Mouse (Mus musculus) MEL (cell line): ENCODE measurements around the gene Kel. TPM values are rescaled to one million over a fixed set of nuclear protein-coding genes. Genes with fewer than 3 reads are reported as not detected.

Source experiments
- DNase-seq: peaks from one replicate; pipeline ENCODE4 v3.0.0; 2011; ENCODE audit warnings: low read depth, low spot score
- H3K27ac ChIP-seq: 2 replicates; pipeline ENCODE4 v1.5.1; 2012; ENCODE audit warnings: low read depth, mild to moderate bottlenecking, control low read depth, low read length, moderate library complexity; ENCODE audit not compliant: control insufficient read depth
- H3K27me3 ChIP-seq, 2 experiments: fragments of 150-350 bp in 1 of 2; sonication (generic) in 1 of 2; 2 replicates each; pipeline ENCODE4 v1.6.1; 2012; ENCODE audit warnings: low read length in 2 of 2, mild to moderate bottlenecking in 2 of 2, improper control_type of control experiment in 1 of 2, moderate library complexity in 1 of 2; ENCODE audit not compliant: insufficient read depth in 2 of 2, control insufficient read depth in 1 of 2
- H3K36me3 ChIP-seq, 2 experiments: 2 replicates each; pipeline ENCODE4 v1.6.1; 2012 to 2014; ENCODE audit warnings: low read length in 2 of 2, improper control_type of control experiment in 1 of 2, inconsistent platforms in 1 of 2, mild to moderate bottlenecking in 1 of 2; ENCODE audit not compliant: insufficient read depth in 2 of 2, control insufficient read depth in 1 of 2
- H3K4me1 ChIP-seq, 2 experiments: fragments of 150-350 bp in 1 of 2; sonication (generic) in 1 of 2; 2 replicates each; pipeline ENCODE4 v1.6.1; 2012; ENCODE audit warnings: low read length in 2 of 2, improper control_type of control experiment in 1 of 2, mild to moderate bottlenecking in 1 of 2; ENCODE audit not compliant: insufficient read depth in 2 of 2, control insufficient read depth in 1 of 2
- H3K4me3 ChIP-seq, 2 experiments: fragments of 150-350 bp in 1 of 2; sonication (generic) in 1 of 2; 2 replicates each; pipeline ENCODE4 v1.5.1; 2012; ENCODE audit warnings: low read depth in 2 of 2, low read length in 2 of 2, mild to moderate bottlenecking in 2 of 2, moderate library complexity in 2 of 2, control low read depth in 1 of 2, improper control_type of control experiment in 1 of 2; ENCODE audit not compliant: control insufficient read depth in 1 of 2, insufficient read depth in 1 of 2
- H3K79me2 ChIP-seq: 2 replicates; pipeline ENCODE4 v1.6.1; 2012; ENCODE audit warnings: mild to moderate bottlenecking, low read length, moderate library complexity; ENCODE audit not compliant: control insufficient read depth, poor library complexity, insufficient read depth
- H3K9ac ChIP-seq: 2 replicates; pipeline ENCODE4 v1.6.1; 2012; ENCODE audit warnings: low read depth, mild to moderate bottlenecking, control low read depth, low read length, moderate library complexity; ENCODE audit not compliant: control insufficient read depth, poor library complexity, severe bottlenecking
- H3K9me3 ChIP-seq: fragments of 150-350 bp; sonication (generic); replicated peaks from 2 replicates; pipeline ENCODE4 v1.6.1; 2012; ENCODE audit warnings: mild to moderate bottlenecking, low read length, improper control_type of control experiment, moderate library complexity; ENCODE audit not compliant: insufficient read depth
- ETS1 ChIP-seq: IDR thresholded peaks from 2 replicates; pipeline ENCODE4 v1.6.1; 2012; ENCODE audit warnings: low read depth, mild to moderate bottlenecking, inconsistent platforms, low read length, improper control_type of control experiment, moderate library complexity
- JUND ChIP-seq: IDR thresholded peaks from 2 replicates; pipeline ENCODE4 v1.6.1; 2011; ENCODE audit warnings: low read depth, mild to moderate bottlenecking, improper control_type of control experiment, low read length
- MAX ChIP-seq: IDR thresholded peaks from 2 replicates; pipeline ENCODE4 v1.6.1; 2011; ENCODE audit warnings: low read length, improper control_type of control experiment
- MEF2A ChIP-seq: IDR thresholded peaks from 2 replicates; pipeline ENCODE4 v1.6.1; 2014; ENCODE audit warnings: low read depth, mild to moderate bottlenecking, inconsistent platforms, low read length, improper control_type of control experiment; ENCODE audit not compliant: poor library complexity, insufficient replicate concordance, severe bottlenecking; ENCODE audit errors: extremely low read depth
- MXI1 ChIP-seq: IDR thresholded peaks from 2 replicates; pipeline ENCODE4 v1.6.1; 2011; ENCODE audit warnings: mild to moderate bottlenecking, low read depth, low read length, improper control_type of control experiment
- NELFE ChIP-seq: IDR thresholded peaks from 2 replicates; pipeline ENCODE4 v1.6.1; 2011; ENCODE audit warnings: low read depth, low read length, improper control_type of control experiment
- NRF1 ChIP-seq: IDR thresholded peaks from 2 replicates; pipeline ENCODE4 v1.6.1; 2014; ENCODE audit warnings: low read depth, mild to moderate bottlenecking, inconsistent platforms, low read length, improper control_type of control experiment, moderate library complexity; ENCODE audit not compliant: poor library complexity, insufficient read depth, severe bottlenecking
- RAD21 ChIP-seq: IDR thresholded peaks from 2 replicates; pipeline ENCODE4 v1.6.1; 2011; ENCODE audit warnings: mild to moderate bottlenecking, low read depth, low read length, improper control_type of control experiment
- USF2 ChIP-seq, 2 experiments: IDR thresholded peaks; 2 replicates each; pipeline ENCODE4 v1.6.1; 2011 to 2012; ENCODE audit warnings: improper control_type of control experiment in 2 of 2, low read length in 2 of 2, borderline replicate concordance in 1 of 2, inconsistent platforms in 1 of 2, low read depth in 1 of 2, mild to moderate bottlenecking in 1 of 2; ENCODE audit not compliant: insufficient read depth in 1 of 2
- polyA plus RNA-seq, 2 experiments: library from polyadenylated mRNA; stranded (reverse) in 1 of 2; unstranded in 1 of 2; fragments of >175 nt in 1 of 2; fragments of >200 nt in 1 of 2; gene quantifications; 2 replicates each; pipeline versions ENCODE4 v1.2.1 to v1.2.4; 2012; ENCODE audit warnings: low replicate concordance in 2 of 2, low read depth in 1 of 2; ENCODE audit not compliant: insufficient read length in 2 of 2, insufficient read depth in 1 of 2, missing spikeins in 1 of 2
- total RNA-seq: library from RNA; depleted of rRNA; stranded (reverse); fragments of 300-350 nt; gene quantifications from 2 replicates; pipeline ENCODE4 v1.2.3, GENCODE M21; 2012; rRNA removed

Gene Kel
- total and polyA plus RNA-seq, 3 experiments: 31.0 to 79.6 TPM; not detected in 1

DNA sequence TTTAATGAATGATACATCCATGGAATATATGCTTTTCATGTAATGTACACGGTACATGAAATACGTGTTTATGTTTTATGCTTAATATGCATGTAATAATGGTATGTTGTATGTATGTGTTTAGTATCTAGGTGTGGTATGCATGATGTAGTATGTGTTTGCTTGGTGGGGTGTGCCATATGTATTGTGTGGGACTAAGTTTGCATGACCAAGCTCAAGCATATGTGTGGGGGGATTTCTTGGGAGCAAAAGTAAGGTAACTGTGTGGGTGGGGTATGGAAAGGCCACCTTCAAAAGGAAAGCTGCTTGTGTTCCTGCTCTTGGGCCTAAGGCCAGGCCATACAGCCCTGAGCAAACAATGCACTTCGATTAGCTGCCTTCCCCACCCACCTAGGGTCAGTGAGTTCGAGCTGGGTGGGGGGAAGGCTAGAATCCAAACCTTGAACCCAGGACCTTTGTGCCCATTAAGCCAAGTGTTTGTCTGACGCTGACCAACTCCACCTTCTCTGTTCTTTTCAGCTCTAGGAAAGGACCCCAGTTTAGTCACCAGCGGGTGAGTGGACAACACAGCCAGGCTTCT lies 66.1 kb downstream of the Kel start:
- H3K36me3 ChIP-seq: no peaks in the 10 kb centered on the region
- H3K9ac ChIP-seq: no peak overlapping the region
- no peaks in the 10 kb centered on the region for H3K4me1 ChIP-seq
- no peaks in the 10 kb centered on the region; a peak in 1 of 4 replicates for H3K27me3 ChIP-seq
- no peaks in the 10 kb centered on the region for H3K79me2 ChIP-seq
- H3K27ac ChIP-seq: no peak overlapping the region
- no peak overlapping the region for H3K4me3 ChIP-seq
- TF ChIP-seq MEF2A: no peak
- no peak for TF ChIP-seq ETS1
- TF ChIP-seq NELFE: no peak
- TF ChIP-seq MAX: no peak
- DNase-seq: no peak
- H3K9me3 ChIP-seq: no peaks in the 10 kb centered on the region

DNA sequence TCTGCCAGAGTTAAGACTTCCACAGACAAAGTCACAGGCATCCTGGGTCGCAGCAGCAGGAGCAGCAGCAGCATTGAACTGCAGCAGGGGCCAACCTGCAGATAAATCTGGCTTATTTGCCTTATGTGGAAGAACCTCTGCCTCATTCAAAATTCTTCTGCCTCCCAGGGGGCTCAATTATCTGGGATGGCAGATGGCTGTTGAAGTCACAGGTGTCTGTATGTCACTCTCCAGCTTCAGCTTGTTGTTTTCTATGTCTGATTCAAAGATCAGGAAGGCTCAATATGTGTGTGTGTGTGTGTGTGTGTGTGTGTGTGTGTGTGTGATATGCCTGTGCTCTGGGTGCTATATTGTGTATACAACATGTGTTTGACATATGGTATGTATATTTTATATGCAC lies 66.7 kb downstream of the Kel start:
- Histone ChIP-seq H3K9ac (no peak overlapping the region), H3K9me3 (no peaks in the 10 kb centered on the region), H3K27me3 (no peaks in the 10 kb centered on the region; a peak in 1 of 4 replicates), H3K4me1 (no peaks in the 10 kb centered on the region), H3K36me3 (no peaks in the 10 kb centered on the region), H3K27ac (no peak overlapping the region), H3K4me3 (no peak overlapping the region), H3K79me2 (no peaks in the 10 kb centered on the region)
- no peak for DNase-seq
- TF ChIP-seq JUND (no peak), NRF1 (no peak), RAD21 (no peak), MXI1 (no peak), USF2 (IDR thresholded peaks at IDR 0.05; ENCODE audit: borderline replicate concordance in 1 of 2, insufficient read depth in 1 of 2, low read depth in 1 of 2, low read length in 2 of 2) (no peak), ETS1 (no peak)

Other genes starting within 250 kb of the Kel start
- not detected in 2 replicates for gene Prss1, start 245.4 kb downstream of the Kel start, total RNA-seq
- not detected for gene Prss1, start 245.4 kb downstream of the Kel start, polyA plus RNA-seq
- not detected in 2 replicates for gene Prss2, start 182.6 kb downstream of the Kel start, total RNA-seq
- not detected for gene Prss2, start 182.6 kb downstream of the Kel start, polyA plus RNA-seq
- gene Ephb6, start 98.9 kb downstream of the Kel start, total RNA-seq: 0.88 and 1.0 TPM in 2 replicates
- 1 to 10 TPM in 1 of 2 experiments, not detected in 1; 5.2 TPM for gene Ephb6, start 98.9 kb downstream of the Kel start, polyA plus RNA-seq
- gene Trpv6, start 67.9 kb downstream of the Kel start, total RNA-seq: not detected in 2 replicates
- not detected for gene Trpv6, start 67.9 kb downstream of the Kel start, polyA plus RNA-seq
- gene Trpv5, start 23.6 kb downstream of the Kel start, total RNA-seq: 0.07 and 0.12 TPM in 2 replicates
- under 1 TPM in 1 of 2 experiments, not detected in 1; 0.26 TPM for gene Trpv5, start 23.6 kb downstream of the Kel start, polyA plus RNA-seq
- not detected in 2 replicates for gene Llcfc1, start 19.9 kb downstream of the Kel start, total RNA-seq
- gene Llcfc1, start 19.9 kb downstream of the Kel start, polyA plus RNA-seq: not detected
- gene Olfr459, start 70.8 kb upstream of the Kel start, total RNA-seq: not detected in 2 replicates
- gene Olfr459, start 70.8 kb upstream of the Kel start, polyA plus RNA-seq: not detected
- gene Pip, start 143.2 kb upstream of the Kel start, total RNA-seq: not detected in 2 replicates
- gene Pip, start 143.2 kb upstream of the Kel start, polyA plus RNA-seq: not detected
- gene Sval2, start 148.7 kb upstream of the Kel start, total RNA-seq: not detected in 2 replicates
- gene Sval2, start 148.7 kb upstream of the Kel start, polyA plus RNA-seq: not detected
- not detected in 2 replicates for gene Sval1, start 247.3 kb upstream of the Kel start, total RNA-seq
- gene Sval1, start 247.3 kb upstream of the Kel start, polyA plus RNA-seq: not detected